Mouse (Mus musculus) CD4-positive, CD25-positive, alpha-beta regulatory T cell, adult 2 months (primary cell): ENCODE measurements at regions not wholly inside any gene's neighbourhood (a gene's known extent, or its start where the extent isn't known, plus 50 kb on each side); places are given as distances from the start of the nearest gene placed in this dataset.

Source experiments
- DNase-seq: peaks from one replicate; pipeline ENCODE4 v3.0.0-alpha.2; 2012; ENCODE audit warnings: low read depth, low spot score

DNA sequence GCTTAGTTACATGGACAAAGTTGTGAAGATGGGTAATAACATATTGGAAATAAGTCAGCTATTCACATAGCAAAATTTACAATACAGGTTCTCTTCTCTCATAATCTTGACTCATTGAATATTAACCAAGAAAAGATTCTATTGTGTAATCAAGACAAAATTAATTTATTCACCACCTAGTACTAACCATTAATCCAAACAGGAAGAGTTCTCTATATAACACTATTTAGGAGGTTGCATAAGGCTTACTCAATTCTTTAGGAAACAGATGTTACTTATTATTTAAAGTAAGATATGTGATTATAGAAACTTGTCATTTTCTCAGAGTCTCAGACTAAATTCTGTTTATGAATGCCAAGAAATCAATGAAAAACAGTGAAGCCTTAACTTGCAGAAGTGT lies 600.4 kb upstream of the Tusc1 start:
- no peak for DNase-seq

DNA sequence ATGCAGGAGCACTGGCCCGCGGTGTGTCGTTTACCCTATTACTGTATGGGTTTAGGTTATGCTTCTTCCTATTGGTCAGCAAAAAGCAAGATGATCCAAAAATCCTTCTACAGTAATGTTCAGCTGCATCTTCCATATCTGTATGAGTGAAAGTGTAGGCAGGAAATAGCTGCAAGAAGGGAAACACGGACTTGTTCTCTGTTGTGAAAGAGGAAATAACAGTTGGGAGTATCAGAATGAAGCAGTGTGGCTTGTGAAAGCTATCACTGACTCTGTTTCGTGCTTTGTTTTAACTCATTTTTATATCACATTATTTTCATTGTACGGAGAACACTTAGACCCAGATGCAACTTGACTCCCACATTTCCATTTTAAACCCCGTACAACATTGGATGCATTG lies 591.8 kb upstream of the Tusc1 start:
- DNase-seq, result no peak

DNA sequence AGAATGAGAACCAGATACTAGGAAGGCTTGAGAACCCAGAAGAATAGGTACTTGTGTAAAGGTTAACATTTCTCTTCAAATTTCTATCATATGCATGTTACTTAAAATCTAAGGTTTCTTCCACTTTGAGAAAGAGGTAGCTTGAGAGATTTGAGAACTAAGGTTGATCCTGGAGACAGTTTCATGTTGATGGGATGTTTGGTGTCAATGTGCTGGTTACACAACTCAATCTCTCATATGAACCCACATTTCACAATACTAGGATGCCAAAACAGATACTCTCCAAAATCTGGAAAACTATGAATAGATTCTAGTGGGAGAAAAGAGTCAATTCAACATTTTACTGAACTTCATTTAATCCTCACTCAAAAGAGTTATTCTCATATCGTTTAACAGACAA lies 589.1 kb upstream of the Tusc1 start:
- DNase-seq, result no peak

DNA sequence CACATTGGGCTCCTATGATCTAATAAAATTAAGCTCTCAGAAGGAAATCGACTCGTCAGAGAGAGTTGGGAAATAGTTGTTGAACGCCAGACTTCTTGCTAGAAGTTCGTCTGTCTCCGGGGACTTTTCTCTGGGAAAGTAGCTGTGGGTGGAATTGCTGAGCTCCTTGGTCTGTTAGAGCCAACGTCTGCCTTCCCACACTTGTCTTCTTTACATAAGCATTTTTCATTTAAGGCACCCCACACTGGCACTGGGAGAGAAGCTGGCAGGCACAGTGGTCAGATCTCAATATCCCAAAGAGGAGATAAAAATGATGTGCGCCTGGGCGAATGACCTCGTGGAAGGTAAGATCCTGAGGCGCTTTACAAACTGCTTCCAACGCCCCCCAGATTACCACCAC lies 551.3 kb upstream of the Tusc1 start:
- DNase-seq, result no peak

DNA sequence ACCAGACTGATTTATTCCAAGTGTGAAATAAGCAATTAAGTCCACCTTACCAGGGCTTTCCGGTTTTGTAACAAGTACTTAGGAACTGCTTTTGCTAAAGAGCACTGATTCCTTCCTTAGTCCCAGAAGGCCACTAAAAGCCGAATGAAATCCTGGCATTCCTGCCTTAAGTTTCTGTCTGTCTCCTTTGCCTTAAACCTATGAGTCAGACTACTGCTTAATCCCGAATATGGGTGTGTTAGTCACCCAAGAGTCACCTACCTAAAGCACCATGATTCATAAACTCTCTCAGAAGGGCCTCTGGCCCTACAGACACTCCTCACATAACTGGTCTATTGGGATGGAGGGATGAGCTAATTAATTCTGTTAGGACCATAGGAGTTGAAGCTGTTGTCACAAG lies 546.0 kb upstream of the Tusc1 start:
- no peak for DNase-seq

DNA sequence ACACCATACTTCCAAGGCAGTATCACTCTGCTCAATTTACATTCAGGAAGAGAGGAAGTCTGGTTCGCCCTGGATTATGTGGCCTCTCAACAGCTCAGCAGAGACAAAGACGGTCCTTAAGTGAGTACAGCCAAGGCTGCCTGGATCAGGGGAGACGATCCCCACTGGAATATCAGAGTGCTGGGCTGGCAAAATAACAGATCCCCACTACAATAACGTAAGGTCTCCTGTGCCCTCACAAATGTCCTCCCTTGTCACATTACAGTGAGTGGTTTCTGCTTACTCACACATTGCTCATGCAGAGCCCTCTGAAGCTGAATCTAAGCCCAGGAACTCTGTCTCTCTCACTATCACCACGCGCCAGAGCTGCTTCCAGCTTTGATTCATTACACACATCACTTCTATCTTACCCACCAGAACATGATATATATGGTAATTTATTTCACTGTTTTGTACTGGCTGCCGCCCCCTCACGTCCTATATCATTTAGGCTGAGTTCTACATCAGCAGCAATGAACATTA lies 544.1 kb upstream of the Tusc1 start:
- DNase-seq, result no peak

DNA sequence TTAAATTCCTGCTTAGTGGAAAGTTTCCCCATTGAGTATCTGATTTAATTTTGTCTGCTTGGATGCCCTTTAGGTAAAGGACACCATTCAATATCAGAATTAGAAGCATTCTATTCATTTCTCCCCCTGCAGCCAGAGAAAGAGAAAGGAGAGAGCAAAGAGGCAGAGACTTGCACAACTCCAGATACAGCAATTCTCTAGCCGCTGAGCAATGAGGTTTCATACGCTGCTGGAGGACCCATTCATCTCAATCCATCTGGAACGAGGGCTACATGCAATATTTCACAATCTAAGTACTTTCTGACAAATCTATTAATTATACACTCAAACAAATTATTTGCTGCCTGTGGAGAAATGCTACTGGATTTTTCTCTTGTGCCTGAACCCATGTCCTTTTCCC lies 538.0 kb upstream of the Tusc1 start:
- no peak for DNase-seq

DNA sequence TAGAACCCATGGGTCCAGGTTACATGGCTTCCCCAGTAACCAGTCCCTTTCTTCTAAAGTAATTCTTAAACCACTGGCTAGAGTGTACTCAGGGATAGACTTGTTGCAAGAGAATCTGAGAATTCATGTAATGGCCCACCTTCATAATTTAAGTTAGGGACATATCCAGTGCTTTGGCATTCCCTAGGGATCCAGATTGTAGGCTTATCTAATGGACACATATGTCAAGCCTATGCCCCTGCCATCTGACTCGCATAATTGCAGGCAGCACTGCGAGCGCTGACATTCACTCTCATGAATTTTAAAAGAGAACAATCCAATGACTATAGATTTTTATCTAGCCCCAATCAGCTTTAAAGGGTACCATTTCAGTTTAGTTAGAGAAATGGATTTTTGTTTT lies 518.1 kb upstream of the Tusc1 start:
- DNase-seq, result no peak

DNA sequence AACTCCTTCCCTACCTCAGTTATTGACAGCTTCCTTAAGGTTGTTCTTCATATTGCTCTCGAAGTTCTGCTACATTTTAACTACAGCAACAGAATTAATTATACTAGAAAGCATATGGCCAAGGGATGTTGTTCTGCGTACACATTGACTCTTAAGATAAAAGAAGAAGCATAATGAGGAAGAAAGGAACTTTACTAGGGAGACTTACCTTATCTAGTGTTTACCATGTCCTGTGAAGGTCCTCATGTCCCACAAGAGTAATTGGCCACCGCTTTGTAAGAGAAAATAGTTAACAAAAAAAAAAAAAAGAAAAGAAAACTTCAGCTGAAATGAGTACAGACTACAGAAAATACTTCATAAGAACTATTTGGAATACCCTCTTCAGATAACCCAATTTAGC lies 513.9 kb upstream of the Tusc1 start:
- no peak for DNase-seq

DNA sequence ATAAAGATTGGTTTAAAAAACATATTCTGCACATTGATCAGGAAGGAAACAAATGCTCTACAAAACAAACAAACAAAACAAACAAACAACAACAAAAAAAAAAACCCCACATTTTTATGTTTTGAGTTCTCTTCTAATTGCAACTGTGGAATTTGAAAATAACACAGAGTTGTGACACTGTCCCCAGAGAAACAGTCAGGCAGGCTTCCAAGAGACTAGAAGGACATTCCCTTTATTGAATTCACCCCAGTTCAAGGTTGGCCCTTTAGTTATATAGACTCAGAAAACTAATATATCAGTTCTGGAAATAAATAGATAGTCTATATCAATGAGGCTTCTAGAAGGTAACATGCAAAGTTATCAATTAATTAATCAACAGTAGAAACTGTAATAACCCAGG lies 495.4 kb upstream of the Tusc1 start:
- DNase-seq, result no peak

DNA sequence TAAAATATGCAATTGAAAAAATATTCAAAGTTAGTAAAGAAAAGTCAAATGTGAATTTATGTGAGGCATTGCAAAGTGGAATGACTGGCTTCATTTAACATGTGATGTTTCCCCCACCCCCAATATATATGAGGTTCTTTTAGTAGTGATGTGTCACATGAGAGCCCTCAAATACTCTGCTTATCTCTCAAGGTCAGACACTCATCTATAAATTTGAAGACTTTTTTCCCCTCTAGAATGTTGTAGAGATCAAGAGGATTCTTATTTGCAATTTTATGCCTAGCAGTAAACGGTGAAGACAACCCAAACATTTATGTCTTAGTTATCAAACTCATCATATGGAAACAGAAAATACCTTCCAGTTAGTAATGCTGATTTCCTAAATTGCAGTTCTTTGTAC lies 457.8 kb upstream of the Tusc1 start:
- no peak for DNase-seq

DNA sequence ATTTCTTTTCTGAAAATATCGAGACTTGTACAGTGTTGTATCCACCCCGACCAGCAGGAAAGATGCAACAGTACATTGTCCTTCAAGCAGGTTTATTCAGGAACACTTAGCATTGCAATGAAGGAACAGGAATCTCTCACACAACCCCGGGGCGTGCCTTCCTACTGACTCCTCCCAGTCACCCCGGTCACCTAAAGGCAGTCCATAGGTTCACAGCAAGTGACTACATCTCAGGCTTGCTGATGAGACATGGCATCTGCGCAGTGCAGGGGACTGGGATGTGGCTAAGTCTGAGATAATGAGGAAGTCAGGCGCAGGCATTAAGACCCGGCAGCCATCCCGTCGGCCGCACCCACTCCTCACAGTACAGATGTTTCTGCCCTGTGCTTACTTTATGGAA lies 454.8 kb upstream of the Tusc1 start:
- no peak for DNase-seq

DNA sequence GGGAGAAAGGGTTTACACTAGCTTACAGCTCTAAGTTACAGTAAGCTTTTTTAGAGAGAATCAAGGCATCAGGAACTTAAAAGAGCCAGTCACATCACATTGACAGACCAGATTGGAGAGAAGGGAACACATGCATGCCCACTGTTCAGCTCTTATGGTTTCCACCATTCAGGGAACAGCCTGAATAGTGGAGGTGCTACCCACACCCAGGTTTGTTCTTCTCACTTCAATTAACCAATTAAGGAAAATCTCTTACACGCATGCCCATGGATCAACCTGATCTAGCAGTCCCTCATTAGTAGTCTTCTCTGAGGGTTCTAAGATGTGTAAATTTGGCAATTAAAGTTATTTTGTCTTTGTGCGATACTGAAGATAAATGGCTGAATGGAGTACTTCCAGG lies 419.2 kb upstream of the Tusc1 start:
- DNase-seq, result no peak

DNA sequence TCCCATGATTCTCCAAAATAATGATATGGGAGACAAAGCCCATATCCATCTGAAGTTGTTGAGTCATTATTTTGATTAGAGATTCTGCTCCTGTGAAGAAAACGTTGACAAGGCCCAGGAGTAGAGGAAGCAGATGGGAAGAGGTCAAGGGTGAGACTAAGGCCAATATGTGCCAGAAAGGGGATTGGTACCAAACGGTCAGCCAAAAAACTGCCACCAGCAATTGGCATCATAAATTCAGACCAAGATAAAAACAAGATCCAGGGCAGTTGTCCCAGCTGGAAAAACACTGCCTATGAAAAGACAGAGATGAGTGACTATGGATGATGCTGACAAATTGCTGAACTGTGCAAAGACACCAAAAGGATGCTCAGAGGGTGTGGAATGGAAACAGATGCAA lies 411.0 kb upstream of the Tusc1 start:
- no peak for DNase-seq

DNA sequence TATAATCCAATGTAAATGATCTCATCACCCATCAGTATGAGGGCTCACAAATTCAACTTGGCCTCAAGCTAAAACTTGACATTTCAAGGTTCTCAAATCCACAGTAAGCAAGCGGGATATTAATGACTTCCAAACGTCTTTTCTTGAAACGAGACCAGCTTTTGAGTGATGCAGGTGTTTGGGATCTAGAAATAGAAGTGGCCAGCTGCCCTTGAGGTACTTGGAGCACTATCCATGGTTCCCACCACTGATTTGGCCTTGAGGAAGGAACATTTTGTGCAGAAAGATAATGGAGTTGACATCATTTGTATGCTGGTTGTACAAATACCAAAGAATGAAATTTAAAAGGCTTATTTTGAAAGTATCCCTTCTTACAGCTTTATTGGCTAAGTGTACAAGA lies 378.4 kb upstream of the Tusc1 start:
- DNase-seq, result no peak

DNA sequence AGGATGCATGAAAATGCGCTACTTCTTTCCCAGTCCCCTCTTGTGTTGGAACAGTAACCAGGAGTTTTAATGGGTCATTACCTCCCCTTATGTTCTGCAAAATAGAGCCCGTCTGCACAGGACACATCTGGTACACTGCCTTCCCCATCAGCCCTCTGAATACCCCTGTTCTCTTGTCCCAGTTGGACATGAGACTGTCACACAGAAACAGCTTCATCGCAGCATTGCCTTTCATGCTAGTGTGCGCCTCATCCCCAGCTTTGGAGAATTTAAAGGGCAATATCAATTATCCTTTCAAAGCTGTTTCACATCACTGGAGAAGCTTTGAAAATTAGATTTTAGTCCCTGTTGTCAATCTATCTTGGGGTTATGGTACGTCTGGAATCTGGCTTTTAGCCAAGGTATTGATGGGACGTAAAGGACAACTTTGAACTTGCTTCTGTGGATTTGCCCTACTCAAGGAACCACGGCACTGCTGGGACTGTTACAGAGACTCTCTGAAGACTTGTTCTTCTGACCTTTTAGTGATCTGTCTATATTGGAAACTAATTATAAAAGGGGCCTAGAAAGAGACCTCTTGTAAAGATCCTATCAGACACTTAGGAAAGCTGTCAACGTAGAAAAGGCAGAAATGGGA lies 341.2 kb upstream of the Tusc1 start:
- no peak for DNase-seq

DNA sequence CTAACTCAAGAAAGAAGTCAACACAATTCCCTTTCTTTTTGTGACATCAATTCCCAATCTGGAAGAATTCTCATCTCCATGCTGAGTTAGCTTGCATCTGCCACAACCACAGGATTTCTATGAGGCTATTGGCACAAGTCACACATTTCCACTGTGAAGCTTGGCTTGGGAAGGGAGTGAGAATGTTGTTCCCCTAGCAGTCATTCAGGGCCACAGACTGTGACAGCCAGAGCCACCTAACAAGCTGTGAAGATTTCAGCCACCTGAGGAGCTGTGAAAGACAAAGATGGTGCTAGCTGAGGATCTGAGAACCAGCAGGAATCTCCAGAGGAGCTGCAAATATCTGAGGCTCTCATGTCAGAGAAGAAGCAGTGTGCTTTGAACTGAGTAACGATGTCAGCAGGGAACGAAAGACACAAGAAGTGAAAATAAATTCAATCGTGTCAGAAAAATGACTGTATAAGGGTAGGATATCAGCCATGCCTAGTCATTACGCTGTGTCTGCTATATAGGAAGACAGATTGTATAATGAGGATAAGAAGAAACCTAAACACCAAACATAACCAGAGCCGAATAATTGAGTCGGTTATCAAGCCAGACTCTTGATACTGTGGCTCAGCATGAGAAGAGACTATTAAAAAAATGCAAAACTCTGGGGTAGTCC lies 340.6 kb upstream of the Tusc1 start:
- DNase-seq, result no peak

DNA sequence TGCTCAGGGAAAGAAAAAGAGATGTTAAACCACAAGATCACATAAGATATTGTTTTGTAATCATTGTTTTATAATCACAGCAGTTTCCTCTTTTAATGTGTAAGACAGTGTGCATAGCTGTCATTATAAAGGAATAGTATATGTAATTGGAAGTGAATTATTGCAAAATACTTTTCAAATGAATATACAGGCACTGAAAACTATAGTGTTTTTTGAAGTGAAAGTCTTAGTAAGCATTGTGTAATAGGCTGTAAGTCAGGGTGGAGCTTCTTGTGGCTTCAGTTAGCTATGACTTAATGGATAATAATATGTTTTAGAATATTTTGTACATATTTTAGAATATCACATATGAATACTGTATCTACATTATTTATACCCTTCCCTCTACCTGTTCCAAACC lies 333.7 kb upstream of the Tusc1 start:
- DNase-seq, result no peak

DNA sequence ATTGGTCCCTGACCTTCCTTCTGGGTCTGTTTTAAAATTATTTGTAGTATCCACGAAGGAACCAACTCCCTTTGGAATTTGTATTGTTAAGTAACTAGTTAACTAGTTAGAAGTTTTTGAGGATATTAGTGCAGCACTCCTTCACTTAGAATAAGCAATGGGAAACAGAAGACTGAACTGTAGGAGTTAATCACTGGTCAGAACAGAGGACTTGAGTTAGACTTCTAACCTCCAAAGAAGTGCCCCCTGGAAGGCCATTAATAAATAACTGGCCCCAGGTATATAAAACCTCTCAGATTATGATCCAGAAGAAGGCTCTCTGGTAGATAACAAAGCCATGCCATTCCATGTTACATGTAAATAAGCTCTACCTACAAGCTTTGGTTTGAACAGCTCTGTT lies 329.0 kb upstream of the Tusc1 start:
- DNase-seq, result no peak

DNA sequence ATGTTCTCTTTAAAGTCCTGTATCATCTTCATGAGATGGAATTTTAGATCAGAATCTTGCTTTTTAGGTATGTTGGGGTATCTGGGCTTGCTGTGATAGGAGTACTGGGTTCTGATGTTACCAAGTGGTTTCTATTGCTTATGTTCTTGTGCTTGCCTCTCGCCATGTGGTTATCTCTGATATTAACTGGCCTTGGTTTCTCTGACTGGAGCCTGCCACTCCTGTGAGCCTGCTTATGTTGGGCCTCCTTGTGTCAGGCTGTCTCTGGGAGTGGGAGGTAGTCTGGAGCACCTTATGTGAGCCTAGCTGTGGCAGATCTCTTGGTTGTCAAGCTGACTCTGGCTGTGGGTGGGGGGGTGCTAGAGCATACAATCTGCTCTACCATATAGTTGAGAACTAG lies 302.9 kb upstream of the Tusc1 start:
- DNase-seq, result no peak

DNA sequence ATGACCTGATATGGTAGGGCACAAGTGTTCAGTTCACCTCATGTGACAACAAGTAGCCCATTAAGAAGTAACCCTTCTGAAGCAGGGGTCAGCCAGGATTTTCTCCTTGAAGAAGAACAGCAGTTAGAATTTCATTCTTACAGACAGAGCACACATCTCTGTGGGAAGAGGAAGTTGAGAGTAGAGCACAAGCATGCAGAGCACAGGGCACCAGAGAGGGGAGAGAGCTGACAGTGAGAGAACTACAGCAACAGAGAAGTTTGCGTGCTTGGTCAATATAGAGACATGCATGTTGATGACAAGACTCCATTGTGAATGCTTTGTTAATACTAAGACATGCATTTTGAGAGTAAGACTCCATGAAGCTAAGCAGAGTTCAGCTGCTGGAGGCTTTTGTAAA lies 263.2 kb upstream of the Tusc1 start:
- DNase-seq, result no peak

DNA sequence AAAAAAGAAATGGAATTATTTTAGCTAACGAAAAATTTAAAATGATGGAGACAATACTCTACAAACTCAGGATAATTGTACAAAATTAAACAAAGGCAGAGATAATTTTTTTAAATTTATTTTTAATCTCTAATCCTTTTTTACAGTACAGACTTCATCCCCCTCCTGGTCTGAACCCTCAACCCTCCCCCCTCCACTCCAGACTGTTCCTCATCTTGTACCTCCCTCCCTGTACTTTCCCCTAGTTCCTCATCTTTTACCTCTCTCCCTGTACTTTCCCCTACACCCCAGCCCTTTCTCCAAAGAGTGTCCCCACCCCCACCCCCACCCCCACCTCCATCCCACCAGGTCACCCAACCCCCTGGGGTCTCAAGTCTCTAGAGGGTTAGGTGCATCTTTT lies 249.0 kb upstream of the Tusc1 start:
- no peak for DNase-seq

DNA sequence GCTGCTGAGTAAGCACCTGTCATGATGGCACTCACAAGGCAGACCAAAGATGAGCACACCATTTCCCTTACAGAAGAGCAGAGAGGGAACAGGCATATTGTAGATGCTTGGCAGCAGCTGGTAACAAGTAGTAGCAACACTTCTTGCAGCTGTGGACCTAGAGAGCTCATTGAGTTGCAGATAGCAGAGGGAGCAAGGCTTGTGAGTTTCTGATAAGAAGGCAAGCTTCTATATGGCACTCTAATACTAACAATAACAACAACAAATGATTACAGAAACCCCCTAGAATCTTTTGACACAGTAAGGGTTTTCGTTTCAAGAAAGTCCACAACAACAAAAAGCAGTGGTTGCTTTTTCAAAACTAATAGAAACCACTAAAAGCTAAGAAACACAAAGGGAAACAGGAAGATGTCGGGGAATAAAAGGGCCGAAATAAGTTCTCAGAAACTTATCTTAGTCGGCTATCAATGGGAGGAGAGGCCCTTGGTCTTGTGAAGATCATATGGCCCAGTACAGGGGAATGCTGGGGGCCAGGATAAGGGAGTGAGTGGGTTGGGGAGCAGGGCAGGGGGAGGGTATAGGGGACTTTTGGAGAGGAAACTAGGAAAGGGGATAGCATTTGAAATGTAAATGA lies 248.5 kb upstream of the Tusc1 start:
- DNase-seq, result no peak
